In genomic region chr16:34689879-34690278, GRCm38 (mm10) we compare ENCODE assay signal across 11 mouse cellular contexts. TPM values are rescaled to one million over a fixed set of nuclear protein-coding genes. Genes with fewer than 3 reads are reported as not detected.
DNase-seq lines count a peak whose midpoint lies in the region; ATAC-seq and TF ChIP-seq lines count a peak whose summit lies in the region.
"Had no signal": no experiment of that assay in that cellular context is flagged by ENCODE, and none has a peak within 500 bp of the region (broad histone marks: within the 10 kb centered on the region; RNA-seq: fewer than 3 reads in every experiment).

No protein-coding gene starts in this region.

- 0 out of 2 replicates have a peak overlapping the region, but pooled peaks have one; percentile 82 for H3K4me2 ChIP-seq in heart, embryonic 12.5 days
- H3K4me2 ChIP-seq in hindbrain, embryonic 11.5 days (replicated peaks; ENCODE audit: low read depth, low read length): no peak overlapping the region
- no peak overlapping the region for H3K4me2 ChIP-seq in midbrain, embryonic 11.5 days

- H3K4me1 ChIP-seq in heart, embryonic 12.5 days (replicated peaks): peaks cover 5% of the 10 kb centered on the region
- H3K4me1 ChIP-seq in ES-E14 (ENCODE audit: control insufficient read depth in 2 of 2, insufficient read depth in 2 of 2, low read length in 2 of 2, poor library complexity in 1 of 2): peaks cover 2 to 3% of the 10 kb centered on the region in 2 experiments; a peak in 3 of 4 replicates
- H3K4me1 ChIP-seq in hindbrain, embryonic 11.5 days (replicated peaks; ENCODE audit: control insufficient read depth, insufficient read depth, low read length): no peaks in the 10 kb centered on the region; the same call in 1 of the 2 replicates
- H3K4me1 ChIP-seq in midbrain, embryonic 11.5 days (ENCODE audit: control insufficient read depth, insufficient read depth, low read length): peaks cover 7% of the 10 kb centered on the region; the same call in 1 of the 2 replicates

- no peak overlapping the region for H3K9ac ChIP-seq in heart, embryonic 12.5 days
- H3K9ac ChIP-seq in ES-E14 (ENCODE audit: insufficient read depth, low read depth, low read length, poor library complexity, severe bottlenecking): no peak overlapping the region
- no peak overlapping the region for H3K9ac ChIP-seq in hindbrain, embryonic 11.5 days (ENCODE audit: low read depth, low read length)
- no peak overlapping the region for H3K9ac ChIP-seq in midbrain, embryonic 11.5 days (ENCODE audit: low read length)

- H3K27ac ChIP-seq in heart, embryonic 12.5 days (ENCODE audit: poor library complexity, severe bottlenecking): no peak overlapping the region
- H3K27ac ChIP-seq in ES-E14 (ENCODE audit: insufficient read depth, low read depth, low read length, poor library complexity, severe bottlenecking): no peak overlapping the region
- no peak overlapping the region for H3K27ac ChIP-seq in hindbrain, embryonic 11.5 days (ENCODE audit: low read depth, low read length)
- no peak overlapping the region for H3K27ac ChIP-seq in midbrain, embryonic 11.5 days (ENCODE audit: low read depth, low read length)

- WGBS in heart, embryonic 12.5 days: 75% methylated on average over 3 of the region's 3 CpGs
- 80% methylated on average over 3 of the region's 3 CpGs for WGBS in hindbrain, embryonic 11.5 days
- WGBS in midbrain, embryonic 11.5 days: 79% methylated on average over 3 of the region's 3 CpGs

- no peaks in the 10 kb centered on the region for H3K9me3 ChIP-seq in heart, embryonic 12.5 days (replicated peaks)
- H3K9me3 ChIP-seq in ES-E14 (ENCODE audit: control insufficient read depth, insufficient read depth, low read depth, low read length): no peaks in the 10 kb centered on the region
- H3K9me3 ChIP-seq in hindbrain, embryonic 11.5 days (ENCODE audit: control insufficient read depth, low read length): no peaks in the 10 kb centered on the region
- H3K9me3 ChIP-seq in midbrain, embryonic 11.5 days (ENCODE audit: control insufficient read depth, low read length): no peaks in the 10 kb centered on the region

- H3K36me3 ChIP-seq in heart, embryonic 12.5 days: no peaks in the 10 kb centered on the region
- no peaks in the 10 kb centered on the region; the same call in 1 of the 2 replicates for H3K36me3 ChIP-seq in ES-E14 (ENCODE audit: control insufficient read depth, insufficient read depth, low read length, poor library complexity, severe bottlenecking)
- no peaks in the 10 kb centered on the region for H3K36me3 ChIP-seq in hindbrain, embryonic 11.5 days (ENCODE audit: control insufficient read depth, insufficient read depth, low read length)
- no peaks in the 10 kb centered on the region for H3K36me3 ChIP-seq in midbrain, embryonic 11.5 days (ENCODE audit: control insufficient read depth, insufficient read depth, low read length)

- ATAC-seq in heart, embryonic 12.5 days (ENCODE audit: insufficient number of reproducible peaks, low FRiP score): no peak
- peak; percentile 16; the same call in 1 of the 2 replicates for ATAC-seq in hindbrain, embryonic 11.5 days (ENCODE audit: low FRiP score)
- ATAC-seq in midbrain, embryonic 11.5 days (ENCODE audit: low FRiP score): peak; percentile 23; the same call in 1 of the 2 replicates

- no peaks in the 10 kb centered on the region for H3K27me3 ChIP-seq in heart, embryonic 12.5 days (replicated peaks)
- no peaks in the 10 kb centered on the region for H3K27me3 ChIP-seq in hindbrain, embryonic 11.5 days (ENCODE audit: control insufficient read depth, insufficient read depth, low read length)
- H3K27me3 ChIP-seq in midbrain, embryonic 11.5 days (ENCODE audit: control insufficient read depth, insufficient read depth, low read length): no peaks in the 10 kb centered on the region

- in situ Hi-C loops in ES-E14 (cut with MboI; ENCODE audit: low sequenced_read_pairs in 2 of 2, unreplicated experiment in 2 of 2): no loop called here

- no peak for DNase-seq in heart, adult 9 months (ENCODE audit: low spot score in 2 of 2)
- no peak for DNase-seq in ES-E14 (ENCODE audit: low read depth, low spot score)
- no peak for DNase-seq in hindbrain, embryonic 11.5 days (ENCODE audit: low spot score)
- no peak for DNase-seq in midbrain, embryonic 11.5 days (ENCODE audit: low spot score, missing footprints)
- no peak for DNase-seq in thymus, postnatal 14 days
- DNase-seq in cerebellum, adult 11-12 months: no peak
- no peak for DNase-seq in Muller cell, postnatal 12 days (ENCODE audit: inconsistent ontology term)

- H3K4me3 ChIP-seq in heart, embryonic 12.5 days: no peak overlapping the region; the same call in 1 of the 2 replicates
- H3K4me3 ChIP-seq in ES-E14 (ENCODE audit: insufficient read depth in 1 of 2, low read depth in 1 of 2, low read length in 2 of 2, poor library complexity in 1 of 2, severe bottlenecking in 1 of 2): peak overlapping the region in 1 of 2 experiments; percentile 27; a peak in 1 of 4 replicates
- peak overlapping the region; percentile 58; the same call in 1 of the 2 replicates for H3K4me3 ChIP-seq in hindbrain, embryonic 11.5 days (ENCODE audit: low read depth, low read length)
- H3K4me3 ChIP-seq in midbrain, embryonic 11.5 days (ENCODE audit: low read depth, low read length): 0 out of 2 replicates have a peak overlapping the region, but pooled peaks have one; percentile 59

TF ChIP-seq in ES-E14, 5 proteins besides CTCF, POLR2A, EP300 and RAD21:
- 0 out of 2 replicates have a peak, but pooled peaks have one; percentile 58 for TF ChIP-seq ZNF384 (IDR thresholded peaks at IDR 0.05; ENCODE audit: low read depth, low read length)
- no peak for TF ChIP-seq CHD2 (IDR thresholded peaks at IDR 0.05; ENCODE audit: low read depth, low read length)

RNA-seq across cellular contexts. Expression of gene Ccdc14, which starts 0.5 kb away (rescaled TPM):
- polyA plus RNA-seq in heart, embryonic 12.5 days (2016; fragmentation: Nextera tagmentation; extraction: Ambion mirVana): 7.0 and 8.5 TPM in 2 replicates
- total RNA-seq in ES-E14 (2012; rRNA removed): 13.8 and 16.6 TPM in 2 replicates
- polyA plus RNA-seq in hindbrain, embryonic 11.5 days (2014; fragmentation: Nextera tagmentation; extraction: Ambion mirVana): 11.3 and 11.4 TPM in 2 replicates
- polyA plus RNA-seq in midbrain, embryonic 11.5 days (2014; fragmentation: Nextera tagmentation; extraction: Ambion mirVana): 11.1 and 11.2 TPM in 2 replicates

RNA-seq across cellular contexts. Expression of gene Ropn1, which starts 40.2 kb away (rescaled TPM):
- 0.58 and 0.73 TPM in 2 replicates for polyA plus RNA-seq in heart, embryonic 12.5 days (2016; fragmentation: Nextera tagmentation; extraction: Ambion mirVana)
- total RNA-seq in ES-E14 (2012; rRNA removed): not detected in 2 replicates
- not detected in 2 replicates for polyA plus RNA-seq in hindbrain, embryonic 11.5 days (2014; fragmentation: Nextera tagmentation; extraction: Ambion mirVana)
- polyA plus RNA-seq in midbrain, embryonic 11.5 days (2014; fragmentation: Nextera tagmentation; extraction: Ambion mirVana): not detected in 2 replicates
- total RNA-seq: adrenal gland, postnatal 25 days; neutrophil, adult 5-6 weeks had no signal
- polyA plus RNA-seq: large intestine, adult 2 months had no signal

RNA-seq across cellular contexts. Expression of gene Mylk, which starts 55.1 kb away (rescaled TPM):
- polyA plus RNA-seq in heart, embryonic 12.5 days (2016; fragmentation: Nextera tagmentation; extraction: Ambion mirVana): 5.2 and 5.4 TPM in 2 replicates
- 0.27 and 0.58 TPM in 2 replicates for total RNA-seq in ES-E14 (2012; rRNA removed)
- 3.7 and 4.5 TPM in 2 replicates for polyA plus RNA-seq in hindbrain, embryonic 11.5 days (2014; fragmentation: Nextera tagmentation; extraction: Ambion mirVana)
- 6.9 TPM in 2 replicates for polyA plus RNA-seq in midbrain, embryonic 11.5 days (2014; fragmentation: Nextera tagmentation; extraction: Ambion mirVana)
